Mouse (Mus musculus): ENCODE measurements around the gene Yeats2.
"Not testable (repeated sequence)": the region's sequence is repeated elsewhere in the genome, so short reads cannot be mapped to it uniquely, and the experiment has no call there.

Gene Yeats2

GRCm38 (mm10) chr16:20140772-20141531, at the start of gene Yeats2:
Gene Yeats2, plus strand, starts transcription at chr16:20141063.
- DNase-seq (ENCODE audit: low spot score): peak; percentile 70

GRCm38 (mm10) chr16:20095966-20096365, 44.9 kb upstream of the Yeats2 start:
- no peak for DNase-seq (ENCODE audit: low spot score)

- peak; percentile 99 for DNase-seq (ENCODE audit: low spot score)
Measured at GRCm38 (mm10) chr16:20097069-20097710, 43.7 kb upstream of the Yeats2 start, which contains the start of gene Klhl24. Gene Klhl24, plus strand, starts transcription at chr16:20097542.

- peak; percentile 97 for DNase-seq (ENCODE audit: low spot score)
Measured at GRCm38 (mm10) chr16:20097711-20098374, 43.0 kb upstream of the Yeats2 start.

GRCm38 (mm10) chr16:20098375-20098727, 42.5 kb upstream of the Yeats2 start:
- DNase-seq (ENCODE audit: low spot score): no peak

- peak; percentile 55 for DNase-seq (ENCODE audit: low spot score)
Measured at GRCm38 (mm10) chr16:20098866-20099629, 41.8 kb upstream of the Yeats2 start.

- no peak for DNase-seq (ENCODE audit: low spot score)
Measured at GRCm38 (mm10) chr16:20106996-20107395, 33.9 kb upstream of the Yeats2 start.

GRCm38 (mm10) chr16:20108961-20109360, 31.9 kb upstream of the Yeats2 start:
- DNase-seq (ENCODE audit: low spot score): no peak

- peak; percentile 85 for DNase-seq (ENCODE audit: low spot score)
Measured at GRCm38 (mm10) chr16:20112649-20113048, 28.2 kb upstream of the Yeats2 start.

- peak; percentile 76 for DNase-seq (ENCODE audit: low spot score)
Measured at GRCm38 (mm10) chr16:20116069-20116468, 24.8 kb upstream of the Yeats2 start.

- DNase-seq (ENCODE audit: low spot score): not testable (repeated sequence)
Measured at GRCm38 (mm10) chr16:20126319-20126883, 14.5 kb upstream of the Yeats2 start.

GRCm38 (mm10) chr16:20130397-20130796, 10.5 kb upstream of the Yeats2 start:
- DNase-seq (ENCODE audit: low spot score): no peak

- no peak for DNase-seq (ENCODE audit: low spot score)
Measured at GRCm38 (mm10) chr16:20144568-20144967, 3.7 kb downstream of the Yeats2 start.

GRCm38 (mm10) chr16:20151991-20152390, 11.1 kb downstream of the Yeats2 start:
- DNase-seq (ENCODE audit: low spot score): no peak

GRCm38 (mm10) chr16:20153742-20154141, 12.9 kb downstream of the Yeats2 start:
- DNase-seq (ENCODE audit: low spot score): no peak

GRCm38 (mm10) chr16:20160130-20160529, 19.3 kb downstream of the Yeats2 start:
- no peak for DNase-seq (ENCODE audit: low spot score)

- DNase-seq (ENCODE audit: low spot score): peak; percentile 67
Measured at GRCm38 (mm10) chr16:20169071-20169470, 28.2 kb downstream of the Yeats2 start.

GRCm38 (mm10) chr16:20169471-20170106, 28.7 kb downstream of the Yeats2 start:
- DNase-seq (ENCODE audit: low spot score): peak; percentile 54

- no peak for DNase-seq (ENCODE audit: low spot score)
Measured at GRCm38 (mm10) chr16:20179406-20180175, 38.7 kb downstream of the Yeats2 start.

GRCm38 (mm10) chr16:20185368-20185767, 44.5 kb downstream of the Yeats2 start:
- peak; percentile 79 for DNase-seq (ENCODE audit: low spot score)
